Mouse (Mus musculus) heart, postnatal 36 days (tissue): Measurements from ENCODE around the gene Agap1. TPM values are rescaled to one million over a fixed set of nuclear protein-coding genes. Genes with fewer than 3 reads are reported as not detected.

Experiments
- DNase-seq, 2 experiments: peaks; one replicate each; pipeline ENCODE4 v3.0.0; 2021 to 2022
- intact Hi-C: fragments of 180-260 bp; cut with DNase I; formaldehyde crosslinking; loops from one replicate; pipeline ENCODE4 v1.15.1; 2025
- total RNA-seq, 2 experiments: library from RNA; stranded (reverse); gene quantifications; 2 replicates each; pipeline ENCODE4 v1.2.3; 2021

The Agap1 gene
- total RNA-seq, 2 experiments from 2014 or later, result 60.8 to 67.6 TPM

GRCm38 (mm10) chr1:89724555-89724954 lies 269.9 kb downstream of the Agap1 start:
- DNase-seq, result no peak
- intact Hi-C loops, result no loop called here

- intact Hi-C loops, result no loop called here
- DNase-seq, result no peak
Observed at GRCm38 (mm10) chr1:89724957-89725356, 270.4 kb downstream of the Agap1 start.

- DNase-seq, result no peak
- intact Hi-C loops, result no loop called here
Observed at GRCm38 (mm10) chr1:89728481-89728880, 273.9 kb downstream of the Agap1 start.

GRCm38 (mm10) chr1:89730589-89731195 lies 276.1 kb downstream of the Agap1 start:
- DNase-seq, result no peak
- intact Hi-C loops, result no loop called here

GRCm38 (mm10) chr1:89734368-89734767 lies 279.8 kb downstream of the Agap1 start:
- intact Hi-C loops, result no loop called here
- DNase-seq, result no peak

GRCm38 (mm10) chr1:89735146-89735545 lies 280.5 kb downstream of the Agap1 start:
- DNase-seq, result no peak
- intact Hi-C loops, result no loop called here

- intact Hi-C loops, result no loop called here
- no peak for DNase-seq
Observed at GRCm38 (mm10) chr1:89736021-89736420, 281.4 kb downstream of the Agap1 start.

- DNase-seq, result no peak
- intact Hi-C loops, result no loop called here
Observed at GRCm38 (mm10) chr1:89739067-89739774, 284.6 kb downstream of the Agap1 start.

GRCm38 (mm10) chr1:89739775-89740099 lies 285.1 kb downstream of the Agap1 start:
- intact Hi-C loops, result no loop called here
- DNase-seq, result no peak

GRCm38 (mm10) chr1:89742359-89742758 lies 287.8 kb downstream of the Agap1 start:
- intact Hi-C loops, result no loop called here
- DNase-seq, result no peak

- intact Hi-C loops, result no loop called here
- no peak for DNase-seq
Observed at GRCm38 (mm10) chr1:89746171-89746570, 291.6 kb downstream of the Agap1 start.

- intact Hi-C loops, result no loop called here
- DNase-seq, result no peak
Observed at GRCm38 (mm10) chr1:89749666-89750065, 295.1 kb downstream of the Agap1 start.

GRCm38 (mm10) chr1:89750495-89750894 lies 295.9 kb downstream of the Agap1 start:
- no peak for DNase-seq
- intact Hi-C loops, result no loop called here

- DNase-seq, result no peak
- intact Hi-C loops, result no loop called here
Observed at GRCm38 (mm10) chr1:89750921-89751320, 296.3 kb downstream of the Agap1 start.

- DNase-seq, result no peak
- intact Hi-C loops, result no loop called here
Observed at GRCm38 (mm10) chr1:89751344-89751743, 296.7 kb downstream of the Agap1 start.

GRCm38 (mm10) chr1:89752659-89753058 lies 298.1 kb downstream of the Agap1 start:
- DNase-seq, result no peak
- intact Hi-C loops, result loop anchor here (2.0 kb wide), 1 partner anchor 106 kb away; no protein-coding TSS in a partner anchor

- intact Hi-C loops, result no loop called here
- DNase-seq, result no peak
Observed at GRCm38 (mm10) chr1:89755358-89755757, 300.8 kb downstream of the Agap1 start.

GRCm38 (mm10) chr1:89756387-89756786 lies 301.8 kb downstream of the Agap1 start:
- no peak for DNase-seq
- intact Hi-C loops, result no loop called here

- peak in 1 of 2 experiments; percentile 13 for DNase-seq
- intact Hi-C loops, result no loop called here
Observed at GRCm38 (mm10) chr1:89757545-89757944, 302.9 kb downstream of the Agap1 start.

- intact Hi-C loops, result no loop called here
- no peak for DNase-seq
Observed at GRCm38 (mm10) chr1:89763912-89764311, 309.3 kb downstream of the Agap1 start.

- intact Hi-C loops, result no loop called here
Observed at GRCm38 (mm10) chr1:89766891-89767290, 312.3 kb downstream of the Agap1 start.

GRCm38 (mm10) chr1:89769641-89770040 lies 315.0 kb downstream of the Agap1 start:
- intact Hi-C loops, result loop anchor here (1.0 kb wide), 1 partner anchor 174 kb away; no protein-coding TSS in a partner anchor
- no peak for DNase-seq

More at GRCm38 (mm10) chr1:89766891-89767290, 312.3 kb downstream of the Agap1 start:
- DNase-seq, result no peak
